Mouse (Mus musculus) G1E (cell line): ENCODE measurements at regions not wholly inside any gene's neighbourhood (a gene's known extent, or its start where the extent isn't known, plus 50 kb on each side); places are given as distances from the start of the nearest gene placed in this dataset.

Source experiments
- ATAC-seq: 2 replicates; pipeline ENCODE4 v1.8.0; 2016; ENCODE audit warnings: mild to moderate bottlenecking; ENCODE audit not compliant: insufficient number of reproducible peaks, poor library complexity, low FRiP score, severe bottlenecking; ENCODE audit errors: extremely low read depth
- DNase-seq: peaks from one replicate; pipeline ENCODE4 v3.0.0; 2012; ENCODE audit warnings: low spot score
- H3K27me3 ChIP-seq: 2 replicates; pipeline ENCODE4 v1.6.1; 2012; ENCODE audit warnings: mild to moderate bottlenecking, low read length, inconsistent platforms; ENCODE audit not compliant: insufficient read depth
- H3K36me3 ChIP-seq: replicated peaks from 2 replicates; pipeline ENCODE3; 2012; ENCODE audit warnings: mild to moderate bottlenecking, inconsistent platforms
- H3K4me1 ChIP-seq: 2 replicates; pipeline ENCODE4 v1.6.1; 2012; ENCODE audit warnings: low read depth, low read length, inconsistent platforms, mixed read lengths; ENCODE audit not compliant: insufficient read depth
- H3K4me3 ChIP-seq: 2 replicates; pipeline ENCODE4 v1.5.1; 2012; ENCODE audit warnings: low read depth, mild to moderate bottlenecking, inconsistent platforms, low read length, moderate library complexity, mixed read lengths
- H3K9me3 ChIP-seq: replicated peaks from 2 replicates; pipeline ENCODE4 v1.6.1; 2012; ENCODE audit warnings: inconsistent platforms
- CTCF ChIP-seq: IDR thresholded peaks from 2 replicates; pipeline ENCODE4 v1.5.1; 2012; ENCODE audit warnings: low read depth, low read length, inconsistent platforms, mixed read lengths
- GATA1 ChIP-seq: IDR thresholded peaks from 2 replicates; pipeline ENCODE4 v1.6.1; 2012; ENCODE audit warnings: borderline replicate concordance, low read length, inconsistent platforms, mixed read lengths
- GATA2 ChIP-seq: IDR thresholded peaks from 2 replicates; pipeline ENCODE4 v1.6.1; 2012; ENCODE audit warnings: low read depth, low read length, inconsistent platforms, borderline replicate concordance
- POLR2AphosphoS5 ChIP-seq: IDR thresholded peaks from 2 replicates; pipeline ENCODE4 v1.6.1; 2012; ENCODE audit warnings: low read depth, low read length, inconsistent platforms; ENCODE audit not compliant: insufficient replicate concordance
- TAL1 ChIP-seq: conservative IDR thresholded peaks from 2 replicates; pipeline ENCODE4 v1.6.1; 2012; ENCODE audit warnings: low read depth, low read length, inconsistent platforms, mixed read lengths

- Histone ChIP-seq H3K9me3 (no peaks in the 10 kb centered on the region), H3K4me3 (no peak overlapping the region), H3K27me3 (no peaks in the 10 kb centered on the region), H3K4me1 (no peaks in the 10 kb centered on the region), H3K36me3 (no peaks in the 10 kb centered on the region)
- TF ChIP-seq GATA2: no peak
- TF ChIP-seq CTCF: no peak
- TF ChIP-seq POLR2AphosphoS5: no peak
- no peak for TF ChIP-seq GATA1
- TF ChIP-seq TAL1: no peak
- DNase-seq (no peak), ATAC-seq (no peak)
These were observed 95.5 kb downstream of the 1700017N19Rik start for GRCm38 (mm10) chr10:100685748-100686147.

GRCm38 (mm10) chr10:100695944-100696343 lies 105.7 kb downstream of the 1700017N19Rik start:
- no peaks in the 10 kb centered on the region for H3K36me3 ChIP-seq
- no peak for DNase-seq

GRCm38 (mm10) chr10:100699206-100699605 lies 108.9 kb downstream of the 1700017N19Rik start:
- TF ChIP-seq TAL1: no peak
- no peak for TF ChIP-seq POLR2AphosphoS5
- no peaks in the 10 kb centered on the region for H3K27me3 ChIP-seq
- no peaks in the 10 kb centered on the region for H3K36me3 ChIP-seq
- H3K9me3 ChIP-seq: no peaks in the 10 kb centered on the region
- no peaks in the 10 kb centered on the region for H3K4me1 ChIP-seq
- no peak overlapping the region for H3K4me3 ChIP-seq
- ATAC-seq (no peak), DNase-seq (no peak)

More at GRCm38 (mm10) chr10:100695944-100696343, 105.7 kb downstream of the 1700017N19Rik start:
- TF ChIP-seq POLR2AphosphoS5 (no peak), GATA1 (no peak), TAL1 (no peak), GATA2 (no peak), CTCF (no peak)
- no peaks in the 10 kb centered on the region for H3K4me1 ChIP-seq
- H3K4me3 ChIP-seq: no peak overlapping the region
- no peaks in the 10 kb centered on the region for H3K27me3 ChIP-seq
- no peak for ATAC-seq
- no peaks in the 10 kb centered on the region for H3K9me3 ChIP-seq

- no peaks in the 10 kb centered on the region for H3K27me3 ChIP-seq
- no peak for DNase-seq
- ATAC-seq: no peak
These were observed 110.3 kb downstream of the 1700017N19Rik start for GRCm38 (mm10) chr10:100700281-100701205.

GRCm38 (mm10) chr10:100701938-100702337 lies 111.7 kb downstream of the 1700017N19Rik start:
- ATAC-seq (no peak), DNase-seq (no peak)
- TF ChIP-seq GATA2: no peak
- no peak for TF ChIP-seq POLR2AphosphoS5
- TF ChIP-seq CTCF: no peak
- no peak for TF ChIP-seq TAL1
- TF ChIP-seq GATA1: no peak
- no peaks in the 10 kb centered on the region for H3K9me3 ChIP-seq
- no peak overlapping the region for H3K4me3 ChIP-seq
- no peaks in the 10 kb centered on the region for H3K4me1 ChIP-seq
- no peaks in the 10 kb centered on the region for H3K27me3 ChIP-seq
- no peaks in the 10 kb centered on the region for H3K36me3 ChIP-seq

More at GRCm38 (mm10) chr10:100700281-100701205, 110.3 kb downstream of the 1700017N19Rik start:
- Histone ChIP-seq H3K36me3 (no peaks in the 10 kb centered on the region), H3K4me1 (no peaks in the 10 kb centered on the region), H3K9me3 (no peaks in the 10 kb centered on the region), H3K4me3 (no peak overlapping the region)
- TF ChIP-seq TAL1 (no peak), POLR2AphosphoS5 (no peak), GATA2 (no peak), CTCF (no peak), GATA1 (no peak)

GRCm38 (mm10) chr10:100716084-100716667 lies 125.9 kb downstream of the 1700017N19Rik start:
- no peak for DNase-seq
- H3K36me3 ChIP-seq: no peaks in the 10 kb centered on the region
- no peaks in the 10 kb centered on the region for H3K4me1 ChIP-seq
- H3K9me3 ChIP-seq: no peaks in the 10 kb centered on the region
- no peak for ATAC-seq
- no peaks in the 10 kb centered on the region for H3K27me3 ChIP-seq
- no peak overlapping the region for H3K4me3 ChIP-seq
- TF ChIP-seq CTCF: no peak
- no peak for TF ChIP-seq POLR2AphosphoS5
- TF ChIP-seq GATA1: no peak
- no peak for TF ChIP-seq TAL1
- TF ChIP-seq GATA2: no peak

GRCm38 (mm10) chr10:100718574-100718973 lies 128.3 kb downstream of the 1700017N19Rik start:
- no peaks in the 10 kb centered on the region for H3K4me1 ChIP-seq
- no peaks in the 10 kb centered on the region for H3K27me3 ChIP-seq
- H3K4me3 ChIP-seq: no peak overlapping the region
- no peak for TF ChIP-seq CTCF
- TF ChIP-seq GATA2: no peak
- no peak for TF ChIP-seq GATA1
- TF ChIP-seq TAL1: no peak
- TF ChIP-seq POLR2AphosphoS5: no peak
- H3K36me3 ChIP-seq: no peaks in the 10 kb centered on the region
- DNase-seq (no peak), ATAC-seq (no peak)
- H3K9me3 ChIP-seq: no peaks in the 10 kb centered on the region
